Mouse (Mus musculus): ENCODE measurements around the gene Anks4b.

The Anks4b gene

DNA sequence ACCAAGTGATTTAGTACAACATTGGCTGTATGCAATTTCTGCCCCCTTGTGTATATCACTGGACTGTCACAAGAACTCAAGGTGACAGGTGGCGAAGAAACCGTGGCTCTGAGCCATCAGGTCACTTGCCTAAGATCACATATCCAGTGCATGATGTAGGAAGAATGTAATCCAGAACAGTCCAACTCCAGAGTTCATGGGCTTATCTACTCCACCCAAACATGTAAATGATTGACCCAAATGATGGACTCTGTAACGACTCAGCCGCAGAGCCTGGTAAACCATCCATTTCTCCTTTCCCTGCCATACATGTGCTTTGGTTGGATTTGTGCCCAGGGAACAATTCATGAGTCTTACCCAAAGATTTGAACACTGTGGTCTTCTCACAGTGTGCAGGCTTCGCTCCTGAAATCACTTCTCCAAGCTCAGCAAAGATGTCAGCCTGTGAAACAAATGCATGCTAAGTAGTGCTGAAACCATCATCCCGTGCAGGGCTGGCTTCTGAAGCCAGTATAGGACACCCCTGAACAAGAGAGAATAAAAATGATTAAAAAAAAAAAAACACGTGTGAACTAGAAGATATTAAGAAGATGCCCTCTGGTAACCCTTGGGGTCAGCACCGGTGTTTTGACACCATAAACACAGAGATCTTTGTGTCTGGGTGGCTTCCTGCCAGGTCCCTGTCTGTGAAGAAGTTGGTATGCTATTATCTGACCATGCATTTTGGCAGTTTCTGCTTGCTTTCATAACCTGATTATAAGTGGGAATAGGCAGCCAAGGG, 15.9 kb downstream of the Anks4b start:
- peak; percentile 68 for DNase-seq

DNA sequence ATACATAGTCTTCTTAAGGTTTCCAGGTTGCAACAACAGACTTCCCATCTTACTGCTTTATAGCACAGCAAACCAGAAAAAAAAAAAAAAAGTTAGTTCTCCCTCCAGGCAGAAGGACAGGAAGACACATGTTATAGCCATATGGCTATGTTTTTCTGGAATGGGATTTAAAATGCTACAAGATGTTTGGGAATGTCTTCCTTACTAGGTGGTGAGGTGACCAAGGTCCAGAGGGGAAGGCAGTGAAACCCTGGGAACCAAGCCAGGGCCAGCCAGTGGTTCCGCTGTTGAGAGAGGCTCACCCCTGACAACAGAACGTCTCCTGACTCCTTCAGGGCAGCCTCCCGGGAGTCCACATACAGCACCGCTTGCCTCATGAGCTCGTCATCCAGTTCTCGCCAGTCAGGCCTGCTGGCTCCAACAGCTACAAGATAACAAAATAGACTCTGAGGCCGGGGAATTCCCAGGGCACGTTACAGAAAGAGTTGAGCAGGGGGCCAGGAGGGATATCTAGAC, 16.6 kb downstream of the Anks4b start:
- DNase-seq: peak; percentile 76

DNA sequence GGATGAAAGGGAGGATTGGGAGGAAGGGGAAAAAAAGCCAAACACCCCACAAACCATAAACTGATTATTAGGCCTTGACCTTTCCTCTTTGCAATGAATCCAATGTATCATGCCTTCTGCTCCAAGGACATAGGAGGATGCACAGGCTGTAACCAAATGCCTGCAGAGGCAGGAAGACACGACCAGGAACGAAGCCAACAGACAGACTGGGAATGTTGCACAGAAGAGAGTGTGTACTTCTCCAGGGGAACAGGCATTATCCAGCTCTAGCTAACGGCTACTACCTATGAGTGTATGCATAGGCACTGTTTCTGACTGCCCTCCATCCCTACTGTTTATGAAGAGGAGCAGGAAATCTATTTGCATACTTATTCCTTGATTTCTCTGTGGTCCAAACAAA, 18.5 kb downstream of the Anks4b start:
- DNase-seq: no peak

DNA sequence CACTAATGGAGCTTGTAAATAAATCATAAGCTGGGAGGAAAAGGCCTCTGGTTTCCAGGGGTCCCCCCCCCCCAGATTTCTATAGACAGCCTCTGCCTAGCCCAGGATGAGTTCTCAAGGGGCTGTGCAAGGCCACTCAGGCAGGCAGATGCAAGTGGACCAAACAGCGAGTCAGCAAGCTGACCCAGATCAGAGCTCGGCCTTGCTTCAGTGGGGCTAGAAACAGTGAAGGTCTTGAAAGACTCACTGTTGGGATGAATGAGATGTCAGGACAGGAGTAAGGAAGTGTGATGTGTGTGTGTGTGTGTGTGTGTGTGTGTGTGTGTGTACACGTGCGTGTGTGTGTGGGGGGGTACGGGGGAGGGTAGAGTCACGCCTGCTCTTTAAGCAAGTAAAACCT, 19.2 kb downstream of the Anks4b start:
- no peak for DNase-seq

DNA sequence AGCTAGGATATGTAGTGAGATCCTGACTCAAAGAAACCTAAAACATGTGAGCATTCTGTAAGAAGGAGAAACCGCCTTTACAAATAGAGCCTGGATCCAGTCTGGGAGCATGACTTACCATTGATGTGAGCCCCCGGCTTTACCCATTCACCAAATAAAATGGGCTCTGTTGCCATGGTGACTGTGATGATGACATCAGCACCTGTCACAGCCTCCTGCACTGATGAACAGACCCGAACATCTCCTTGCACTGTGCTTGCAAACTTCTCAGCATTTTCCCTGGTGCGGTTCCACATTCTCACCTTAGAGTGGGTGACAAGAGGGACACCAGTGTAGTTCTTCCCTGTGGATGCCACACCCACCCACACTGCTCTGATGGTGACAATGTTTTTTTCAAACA, 21.5 kb downstream of the Anks4b start:
- no peak for DNase-seq

DNA sequence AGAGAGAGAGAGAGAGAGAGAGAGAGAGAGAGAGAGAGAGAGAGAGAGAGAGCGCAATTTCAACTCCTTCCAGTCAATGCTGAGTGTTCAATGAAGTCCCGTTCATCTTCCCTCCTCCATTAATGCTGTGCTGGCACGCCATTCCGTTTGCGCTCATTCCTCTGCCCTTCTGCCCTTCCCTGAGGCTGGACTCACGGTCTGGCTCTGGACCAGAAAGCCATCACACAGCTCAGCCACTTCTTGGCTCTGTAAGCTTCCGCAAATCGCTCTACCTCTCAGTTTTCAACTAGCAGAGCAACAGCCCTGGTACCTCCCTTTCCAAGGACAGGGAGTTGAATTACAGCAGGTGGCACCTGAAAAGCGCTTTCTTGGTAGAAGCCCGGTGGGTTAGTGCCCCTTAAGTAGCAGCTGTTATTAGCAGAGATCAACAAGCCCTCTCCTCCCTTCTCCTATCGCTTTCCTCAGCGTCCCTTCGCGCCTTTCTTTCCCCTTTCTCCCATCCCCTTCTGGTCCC, 27.6 kb downstream of the Anks4b start:
- DNase-seq: peak; percentile 69

DNA sequence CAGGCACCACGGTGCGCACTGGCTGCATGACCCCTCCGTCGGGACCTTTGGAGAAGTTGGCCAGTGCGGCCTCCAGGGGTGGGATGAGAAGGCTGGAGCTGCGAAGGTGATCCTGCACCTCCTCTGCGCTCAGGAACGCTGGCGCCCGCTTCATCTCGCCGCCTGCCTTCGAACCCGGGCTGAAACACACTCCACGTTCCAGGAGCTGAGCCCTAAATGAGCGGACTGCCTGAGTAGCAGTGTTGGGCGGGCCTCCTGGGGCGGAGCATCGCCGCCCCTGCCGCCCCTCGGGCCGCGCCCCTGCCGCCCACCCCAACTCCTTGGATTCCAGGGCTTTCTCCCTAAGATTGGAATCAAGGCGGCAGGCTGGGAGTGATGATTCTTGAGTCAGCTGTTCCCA, 28.1 kb downstream of the Anks4b start, which contains the start of gene Crym:
Gene Crym (minus strand): TSS at position 341 of the 400 bp plus-strand sequence.
- DNase-seq: peak; percentile 17

DNA sequence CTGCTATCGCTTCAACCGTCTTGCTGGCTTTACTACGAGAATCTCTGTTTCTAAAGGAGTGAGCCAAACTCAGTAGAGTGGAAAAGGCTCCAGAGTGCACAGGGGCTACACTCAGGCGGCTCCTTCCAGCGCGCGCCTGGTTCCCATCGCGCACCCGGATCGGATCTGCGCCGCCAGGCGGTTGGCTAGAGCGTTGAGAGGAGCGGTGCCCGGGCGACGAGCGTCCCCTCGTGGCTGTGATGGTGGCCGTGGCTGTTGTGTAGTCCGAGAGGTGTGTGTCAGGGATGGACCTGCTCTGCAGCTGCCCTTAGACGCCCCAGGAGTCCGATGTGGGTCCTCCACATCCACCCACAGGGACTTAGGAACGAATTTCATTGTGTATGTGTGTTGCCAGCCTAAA, 30.1 kb downstream of the Anks4b start, which contains the start of gene Abca14:
Gene Abca14 (plus strand): TSS at position 173 of the 400 bp plus-strand sequence.
- DNase-seq: peak; percentile 91

DNA sequence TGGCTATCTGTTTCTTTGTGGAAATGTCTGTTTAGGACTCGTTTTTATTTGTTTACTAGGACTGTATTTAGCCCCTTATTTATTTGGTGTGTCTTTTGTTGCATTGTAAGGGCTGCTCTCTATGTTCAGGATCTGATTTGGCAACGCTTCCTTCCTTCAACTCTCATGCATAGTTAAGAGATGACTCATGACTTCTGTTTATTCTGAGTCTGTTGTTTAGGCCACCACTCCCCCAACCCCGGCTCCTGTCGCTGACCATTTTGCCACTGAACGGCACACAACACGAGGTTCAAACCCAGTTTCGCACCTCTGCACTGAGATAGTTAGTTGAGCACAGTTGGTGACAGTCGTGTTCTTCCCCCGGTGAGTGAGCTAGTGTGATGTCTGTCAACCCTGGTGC, 32.3 kb downstream of the Anks4b start:
- DNase-seq: no peak

DNA sequence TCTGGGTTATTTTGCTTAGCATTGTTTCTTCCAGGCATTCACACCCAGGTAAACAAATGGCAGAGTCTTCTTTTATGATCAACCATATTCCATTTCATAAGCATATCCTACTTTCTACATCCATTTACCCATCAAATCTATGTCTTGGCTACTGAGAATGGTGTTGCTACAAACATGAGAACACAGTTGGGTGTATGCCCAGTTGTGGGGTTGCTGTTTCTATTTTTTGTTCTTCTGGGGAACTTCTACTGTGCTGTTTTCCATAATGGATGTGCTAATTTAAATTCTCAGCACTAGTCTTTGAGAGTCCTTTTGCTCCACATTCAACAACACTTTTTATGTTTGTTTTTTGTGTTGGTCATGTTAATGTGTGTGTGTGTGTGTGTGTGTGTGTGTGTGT, 54.9 kb downstream of the Anks4b start:
- DNase-seq: no peak
